Mouse (Mus musculus) spleen, postnatal 4 days (tissue): ENCODE data around the gene Anks1b.

ENCODE experiments used
- DNase-seq, 2 experiments: peaks; one replicate each; pipeline ENCODE4 v3.0.0; 2022; ENCODE audit warnings: low spot score in 2 of 2

The Anks1b gene

DNA sequence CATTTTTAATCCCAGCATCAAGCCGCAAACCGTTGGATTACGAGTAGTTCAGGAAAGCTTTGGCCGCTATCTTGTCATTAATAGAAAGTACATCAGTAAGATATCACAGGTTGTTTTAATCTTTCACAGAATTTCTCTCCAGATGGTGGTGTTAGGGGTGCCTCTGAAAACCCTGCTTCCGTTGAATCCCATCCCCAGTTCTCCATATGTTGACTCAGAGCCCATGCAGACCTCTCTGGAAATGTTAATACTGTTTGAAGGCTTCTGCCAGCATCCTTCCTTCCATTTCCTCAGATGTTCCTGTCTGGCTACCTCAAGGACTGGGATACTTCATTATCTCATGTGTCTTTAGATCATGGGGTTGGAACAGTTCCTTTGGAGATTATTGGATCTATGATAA, 940.0 kb downstream of the Anks1b start:
- no peak for DNase-seq

DNA sequence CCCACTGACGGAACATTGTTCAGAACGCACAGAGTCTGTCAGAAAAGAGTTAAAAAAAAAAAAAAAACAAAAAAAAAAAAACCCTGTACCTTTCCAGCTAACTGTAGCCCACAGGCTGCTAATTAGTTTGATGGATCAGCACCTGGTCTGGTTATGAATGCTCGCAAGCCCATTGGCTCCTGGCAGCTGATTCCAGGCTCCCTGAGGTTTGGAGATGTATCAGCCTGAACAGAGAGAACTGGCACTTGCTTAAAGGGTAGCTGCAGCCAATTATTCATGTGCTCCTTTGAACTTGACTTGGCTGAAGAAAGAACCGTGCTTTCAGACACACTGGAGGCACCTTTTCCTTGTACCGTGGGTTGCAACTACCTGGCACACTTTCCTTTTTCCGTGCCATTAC, 941.1 kb downstream of the Anks1b start:
- no peak for DNase-seq

DNA sequence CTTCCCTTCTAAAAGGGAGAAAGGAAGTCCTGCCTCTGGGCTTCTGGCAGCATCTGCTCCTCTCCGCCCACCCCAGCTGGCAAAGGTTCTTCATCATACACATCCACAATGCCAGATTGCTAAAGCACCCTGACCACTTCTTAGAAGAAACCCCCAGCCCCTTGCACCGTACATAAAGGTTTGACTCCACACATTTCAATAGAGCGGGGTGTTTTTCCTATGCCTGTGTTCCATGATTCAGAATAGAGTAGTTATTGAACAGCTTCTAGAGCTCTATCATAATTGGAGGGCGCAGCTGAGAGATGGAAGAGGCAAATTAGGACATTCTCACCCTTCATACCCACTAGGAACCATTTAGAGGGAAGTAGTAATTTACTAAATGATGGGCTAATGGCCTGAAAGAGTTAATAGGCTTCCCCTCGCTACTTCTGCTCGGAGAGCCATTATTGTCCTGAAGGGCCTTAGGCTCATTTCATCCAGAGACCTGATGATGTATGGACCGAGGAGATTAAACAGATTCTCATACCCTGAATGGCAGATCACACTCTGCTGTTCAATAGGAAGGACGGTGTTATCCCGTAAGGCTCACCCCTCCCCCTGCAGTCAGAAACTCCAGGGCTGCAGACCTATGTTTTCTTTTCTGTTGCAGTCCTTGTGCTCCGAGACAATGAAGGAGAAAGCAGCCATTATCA, 945.1 kb downstream of the Anks1b start:
- DNase-seq = no peak

DNA sequence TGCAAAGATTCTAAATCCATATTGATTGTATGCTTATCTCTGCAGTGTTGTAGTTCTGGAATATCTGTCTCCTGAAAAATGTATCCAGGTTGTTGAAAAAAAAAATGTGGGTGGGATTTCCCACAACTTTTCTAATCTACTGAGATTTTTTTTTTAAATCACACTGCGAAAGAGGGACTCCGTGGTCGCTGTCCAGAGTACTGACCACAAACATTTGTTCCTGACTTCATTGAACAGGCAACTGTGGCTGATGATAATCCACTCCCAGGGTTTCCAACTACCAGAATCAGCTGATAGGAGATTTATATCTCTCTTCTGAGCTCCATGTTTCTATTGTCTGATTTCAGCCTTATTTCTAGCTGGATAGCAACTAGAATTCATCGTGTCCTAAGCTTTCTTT, 950.1 kb downstream of the Anks1b start:
- DNase-seq = no peak

DNA sequence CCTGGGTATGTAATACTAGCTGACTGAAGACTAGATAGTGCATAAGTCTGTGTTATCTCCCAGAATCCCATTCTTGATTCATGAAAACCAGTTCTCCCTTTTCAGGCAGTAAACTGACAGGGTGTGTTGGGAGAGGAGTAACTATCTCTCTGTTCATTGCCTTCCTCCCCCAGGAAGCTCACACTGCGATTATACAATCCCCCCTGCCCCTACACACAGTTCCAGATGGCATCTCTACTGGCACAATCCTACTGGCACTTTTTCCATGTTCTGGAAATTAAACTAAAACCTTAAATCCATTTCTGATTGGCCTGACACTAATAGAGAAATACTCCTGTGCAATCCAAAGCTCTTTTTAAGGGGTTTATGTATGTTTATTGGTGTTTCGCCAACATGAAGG, 951.4 kb downstream of the Anks1b start:
- no peak for DNase-seq

DNA sequence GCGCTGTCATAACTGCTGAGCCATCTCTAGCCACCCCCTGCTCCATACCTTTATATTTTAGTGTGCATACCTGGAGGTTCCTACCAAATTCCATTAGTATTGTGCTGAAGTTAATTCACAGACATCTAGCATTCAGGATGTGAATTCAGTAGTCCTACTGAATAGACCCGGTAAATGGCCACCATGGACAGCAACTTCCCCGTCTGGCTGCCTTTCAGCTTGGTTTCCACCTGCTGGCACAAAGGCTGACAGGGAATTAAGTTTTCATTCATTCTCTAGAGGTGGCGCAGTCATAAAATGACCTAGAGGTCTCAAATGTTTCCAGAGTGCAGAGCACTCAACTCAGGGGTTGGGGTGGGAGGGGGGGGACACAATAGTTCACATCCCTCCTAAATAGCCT, 953.6 kb downstream of the Anks1b start:
- DNase-seq = no peak

DNA sequence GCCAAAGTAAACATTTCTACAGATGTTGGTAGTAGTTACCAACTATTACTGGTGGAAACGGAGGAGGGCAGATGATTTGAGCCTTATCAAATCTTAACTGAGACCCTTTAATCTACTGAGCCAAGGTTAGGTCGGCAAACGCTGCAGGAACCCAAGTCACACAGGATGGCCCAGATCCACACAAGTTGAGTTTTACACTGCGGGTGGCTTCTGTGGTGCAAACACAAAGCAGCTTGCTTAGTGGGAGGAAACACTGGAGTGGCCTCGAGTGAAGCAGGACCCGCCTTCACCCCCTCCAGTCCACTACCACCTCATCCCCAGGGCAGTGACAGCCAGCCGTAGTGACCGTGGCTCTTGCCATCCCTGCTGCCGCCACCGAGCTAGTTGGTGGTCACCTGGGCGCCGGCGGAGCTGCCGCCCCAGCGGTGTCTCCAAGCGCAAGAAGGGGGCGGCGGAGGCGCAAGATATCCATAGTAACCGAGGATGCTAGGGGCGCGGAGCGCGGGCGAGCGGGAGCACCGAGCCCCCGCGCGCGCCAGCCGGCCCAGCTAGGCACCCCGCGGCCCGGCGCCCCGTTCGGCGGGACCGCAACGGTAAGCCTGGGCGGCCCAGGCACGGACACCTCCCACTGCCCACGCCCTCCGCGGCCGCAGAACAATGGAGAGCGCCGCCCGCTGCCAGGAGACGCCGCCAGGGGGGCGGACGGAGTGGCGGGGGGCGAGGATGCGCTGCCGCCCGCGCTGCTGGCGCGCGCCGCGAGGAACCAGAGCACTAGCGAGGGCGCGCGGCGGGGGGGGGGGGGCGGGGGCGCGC, 955.5 kb downstream of the Anks1b start:
- DNase-seq = no peak

- DNase-seq = no peak
Measured at GRCm38 (mm10) chr10:90829394-90830267, 956.3 kb downstream of the Anks1b start.

DNA sequence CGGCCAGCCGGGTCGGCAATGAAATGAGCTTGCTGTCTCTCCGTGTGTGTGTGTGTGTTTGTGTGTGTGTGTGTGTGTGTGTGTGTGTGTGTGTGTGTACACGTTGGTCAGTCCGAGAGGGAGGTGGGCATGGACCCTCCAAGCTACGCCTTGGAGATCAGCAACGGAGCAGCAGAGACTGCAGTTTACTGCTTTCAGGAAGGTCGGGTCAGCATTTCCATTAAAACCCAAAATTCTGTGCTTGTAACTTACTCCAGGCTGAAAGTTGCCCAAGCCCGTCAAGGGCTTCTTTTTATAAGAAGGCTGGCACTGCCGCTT, 956.9 kb downstream of the Anks1b start:
- no peak for DNase-seq

GRCm38 (mm10) chr10:90830591-90831287, 957.4 kb downstream of the Anks1b start:
- no peak for DNase-seq

DNA sequence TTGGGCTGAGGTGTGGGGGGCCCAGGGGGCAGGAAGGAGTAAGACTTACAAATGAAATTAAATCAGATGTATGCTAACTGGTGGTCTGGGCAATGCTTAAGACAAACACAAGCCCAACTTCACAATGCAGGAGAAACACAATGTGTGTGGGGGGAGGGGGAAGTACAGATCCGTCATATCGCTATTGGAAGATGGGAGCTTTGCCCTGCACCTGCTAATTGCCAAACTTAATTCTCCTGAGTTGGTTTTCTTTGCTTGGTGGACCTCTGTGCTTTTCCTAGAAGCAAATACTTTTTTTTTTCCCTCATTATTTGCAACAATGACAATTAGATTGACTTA, 957.9 kb downstream of the Anks1b start:
- no peak for DNase-seq

GRCm38 (mm10) chr10:90834306-90834705, 961.0 kb downstream of the Anks1b start:
- DNase-seq = no peak

DNA sequence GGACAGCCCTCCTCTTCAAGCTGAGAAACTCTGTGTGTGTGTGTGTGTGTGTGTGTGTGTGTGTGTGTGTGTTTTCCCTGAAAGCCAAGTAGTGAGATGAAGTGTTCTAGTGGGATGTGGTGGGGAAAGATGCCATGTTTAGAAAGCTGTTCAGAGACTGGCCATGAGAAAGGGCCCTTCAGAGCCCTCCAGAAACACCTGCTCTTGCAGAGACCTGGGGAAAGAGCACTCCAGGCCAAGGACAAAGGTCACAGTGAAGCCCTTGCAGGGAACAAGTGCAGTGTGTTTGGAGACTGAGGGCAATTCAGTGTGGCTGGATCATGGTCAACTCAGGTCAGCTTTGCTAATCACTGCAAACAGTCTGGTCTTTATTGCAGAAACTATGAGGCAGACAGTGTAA, 961.9 kb downstream of the Anks1b start:
- no peak for DNase-seq

- DNase-seq = no peak
Measured at GRCm38 (mm10) chr10:90839611-90840335, 966.5 kb downstream of the Anks1b start.

GRCm38 (mm10) chr10:90842398-90842797, 969.1 kb downstream of the Anks1b start:
- no peak for DNase-seq

- DNase-seq = no peak
Measured at GRCm38 (mm10) chr10:90851077-90851476, 977.8 kb downstream of the Anks1b start.

DNA sequence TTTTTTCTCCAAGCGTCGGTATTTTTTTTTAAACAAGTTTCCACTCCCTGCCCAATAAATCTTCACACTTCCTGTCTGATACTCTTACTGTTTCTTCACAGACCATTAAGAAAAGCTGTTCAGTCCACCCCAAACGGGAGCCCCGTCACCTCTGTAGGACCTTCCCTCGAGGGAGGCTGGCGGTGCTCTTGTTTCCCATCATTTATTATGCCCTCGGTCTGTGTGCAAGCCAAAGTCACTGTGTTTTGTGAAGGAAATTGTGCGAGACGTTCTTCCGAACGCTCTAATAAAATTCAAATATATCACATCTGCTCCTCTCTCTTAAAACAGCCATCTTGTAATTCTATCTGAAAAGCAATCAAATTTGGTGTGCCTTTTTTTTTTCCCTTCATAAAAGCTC, 978.7 kb downstream of the Anks1b start:
- no peak for DNase-seq

GRCm38 (mm10) chr10:90852432-90852831, 979.1 kb downstream of the Anks1b start:
- no peak for DNase-seq

DNA sequence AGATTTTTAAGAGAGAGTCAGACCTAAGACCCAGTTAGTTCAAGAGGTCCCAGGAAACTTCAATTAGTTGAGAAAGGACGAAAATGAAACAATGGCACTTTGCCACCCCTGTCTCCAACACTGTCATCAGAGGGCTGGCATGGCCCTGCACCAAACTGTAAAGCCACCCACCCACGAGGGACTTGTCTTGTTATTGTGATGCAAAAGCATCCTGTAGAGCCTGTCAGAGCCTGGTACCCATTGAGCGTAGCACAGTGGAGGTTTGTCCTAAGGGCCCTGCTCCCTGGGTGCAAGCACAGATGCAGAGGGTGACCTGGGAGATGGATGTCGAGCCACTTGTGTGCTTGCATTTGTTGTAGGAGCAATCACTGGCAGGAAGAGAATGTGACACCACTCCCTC, 983.4 kb downstream of the Anks1b start:
- DNase-seq = no peak

DNA sequence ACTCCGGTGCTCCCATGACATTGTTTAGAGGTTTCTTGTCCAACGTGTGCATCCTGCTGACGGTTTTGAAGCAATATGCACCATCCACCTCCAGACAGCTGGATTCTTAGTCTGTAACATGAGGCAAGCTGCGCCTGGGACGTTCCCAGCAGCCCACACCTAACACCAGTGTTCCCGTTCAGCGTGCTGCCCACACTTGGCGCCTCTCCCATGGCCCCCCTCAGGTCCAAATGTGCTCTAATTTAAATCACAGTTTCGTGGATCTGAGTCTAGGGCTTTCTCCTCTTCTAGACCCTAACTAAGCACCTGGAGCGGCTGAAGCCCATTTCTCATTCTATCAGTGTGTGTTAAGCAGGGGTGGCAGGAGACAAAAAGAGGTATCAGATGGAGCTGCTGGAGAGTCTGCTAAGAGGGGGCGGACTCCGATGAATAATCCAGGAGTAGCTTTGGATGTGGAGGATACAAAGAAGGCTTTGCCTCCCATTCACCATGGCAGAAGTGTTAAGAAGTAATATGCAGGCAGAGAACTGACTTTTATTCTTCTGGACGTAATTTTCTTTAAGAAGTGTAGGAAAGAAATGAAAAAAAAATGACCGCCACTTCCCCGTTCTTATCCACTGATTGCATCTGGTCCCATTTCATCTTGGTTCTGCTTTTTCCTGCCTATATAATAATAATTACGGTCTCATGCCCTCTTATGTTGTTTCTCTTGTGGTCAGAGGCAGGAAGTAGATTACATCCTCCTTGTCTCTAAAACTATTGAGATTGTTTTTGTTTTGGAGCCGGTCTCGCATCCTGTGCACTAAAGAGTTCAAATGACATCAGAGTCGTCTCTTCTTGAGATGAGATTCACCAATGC, 986.6 kb downstream of the Anks1b start:
- DNase-seq = no peak
